Mouse (Mus musculus): ENCODE data around the gene Fat4. TPM values are rescaled to one million over a fixed set of nuclear protein-coding genes. Genes with fewer than 3 reads are reported as not detected.
A peak's percentile ranks its signal among the peaks of the same experiment; 100 is the strongest.

The Fat4 gene
- total and polyA plus RNA-seq, 3 experiments: not detected

GRCm38 (mm10) chr3:38849077-38849476 is 37.7 kb upstream of the Fat4 start:
- Histone ChIP-seq H3K9me3 (replicated peaks; ENCODE audit: low read length) (no peaks in the 10 kb centered on the region), H3K27me3 (replicated peaks) (no peaks in the 10 kb centered on the region), H3K79me2 (replicated peaks; ENCODE audit: control insufficient read depth, extremely low read depth, insufficient read depth, poor library complexity, severe bottlenecking) (no peaks in the 10 kb centered on the region), H3K4me1 (ENCODE audit: control insufficient read depth in 1 of 2, insufficient read depth in 2 of 2) (peaks cover 0 to 4% of the 10 kb centered on the region in 2 experiments; a peak in 2 of 4 replicates), H3K36me3 (replicated peaks in 1 of 2; ENCODE audit: control insufficient read depth in 1 of 2, insufficient read depth in 1 of 2, low read length in 1 of 2) (no peaks in the 10 kb centered on the region), H3K9ac (ENCODE audit: insufficient read depth, low read depth) (no peak overlapping the region), H3K4me2 (ENCODE audit: insufficient read depth, low read depth, poor library complexity, severe bottlenecking) (no peak overlapping the region), H3K27ac (ENCODE audit: insufficient read depth, low read depth) (no peak overlapping the region), H3K4me3 (replicated peaks in 1 of 3; ENCODE audit: low read depth in 2 of 3, low read length in 2 of 3, poor library complexity in 1 of 3) (no peak overlapping the region)
- in situ Hi-C loops (cut with MboI; ENCODE audit: low pct_ligation_motif_present, low pct_unique_long_range_greater_than_20kb, low sequenced_read_pairs) (no loop called here), dilution Hi-C loops (cut with MboI; ENCODE audit: extremely low pct_ligation_motif_present, extremely low pct_unique_long_range_greater_than_20kb, low sequenced_read_pairs) (no loop called here)
- DNase-seq (ENCODE audit: extremely low read depth): no peak
- no peak for TF ChIP-seq MXI1 (IDR thresholded peaks at IDR 0.05; ENCODE audit: low read depth, low read length)
- TF ChIP-seq RAD21 (IDR thresholded peaks at IDR 0.05; ENCODE audit: low read depth, low read length): no peak
- no peak for TF ChIP-seq ZMIZ1 (IDR thresholded peaks at IDR 0.05; ENCODE audit: low read depth, low read length)
- TF ChIP-seq GABPA (IDR thresholded peaks at IDR 0.05; ENCODE audit: insufficient replicate concordance, low read depth, low read length): no peak
- no peak for TF ChIP-seq NRF1 (IDR thresholded peaks at IDR 0.05; ENCODE audit: low read depth, low read length)
- no peak for TF ChIP-seq TBP (conservative IDR thresholded peaks at IDR 0.05; ENCODE audit: low read depth, low read length)
- no peak for TF ChIP-seq E2F4 (IDR thresholded peaks at IDR 0.05; ENCODE audit: insufficient replicate concordance, low read depth, low read length)
- TF ChIP-seq POLR2AphosphoS2 (IDR thresholded peaks at IDR 0.05; ENCODE audit: low read depth, low read length): no peak
- no peak for TF ChIP-seq MAX (IDR thresholded peaks at IDR 0.05; ENCODE audit: low read length)
- no peak for TF ChIP-seq ELF1 (IDR thresholded peaks at IDR 0.05; ENCODE audit: low read depth, low read length)
- TF ChIP-seq PAX5 (IDR thresholded peaks at IDR 0.05; ENCODE audit: low read length): no peak

GRCm38 (mm10) chr3:38849536-38849935 is 37.2 kb upstream of the Fat4 start:
- dilution Hi-C loops (cut with MboI; ENCODE audit: extremely low pct_ligation_motif_present, extremely low pct_unique_long_range_greater_than_20kb, low sequenced_read_pairs) (no loop called here), in situ Hi-C loops (cut with MboI; ENCODE audit: low pct_ligation_motif_present, low pct_unique_long_range_greater_than_20kb, low sequenced_read_pairs) (no loop called here)
- Histone ChIP-seq H3K27ac (ENCODE audit: insufficient read depth, low read depth) (no peak overlapping the region), H3K9ac (ENCODE audit: insufficient read depth, low read depth) (no peak overlapping the region), H3K4me2 (ENCODE audit: insufficient read depth, low read depth, poor library complexity, severe bottlenecking) (no peak overlapping the region), H3K4me1 (ENCODE audit: control insufficient read depth in 1 of 2, insufficient read depth in 2 of 2) (peaks cover 0 to 4% of the 10 kb centered on the region in 2 experiments; a peak in 2 of 4 replicates), H3K36me3 (replicated peaks in 1 of 2; ENCODE audit: control insufficient read depth in 1 of 2, insufficient read depth in 1 of 2, low read length in 1 of 2) (no peaks in the 10 kb centered on the region), H3K9me3 (replicated peaks; ENCODE audit: low read length) (no peaks in the 10 kb centered on the region), H3K4me3 (replicated peaks in 1 of 3; ENCODE audit: low read depth in 2 of 3, low read length in 2 of 3, poor library complexity in 1 of 3) (no peak overlapping the region), H3K27me3 (replicated peaks) (no peaks in the 10 kb centered on the region), H3K79me2 (replicated peaks; ENCODE audit: control insufficient read depth, extremely low read depth, insufficient read depth, poor library complexity, severe bottlenecking) (no peaks in the 10 kb centered on the region)
- peak; percentile 87 for TF ChIP-seq RAD21 (IDR thresholded peaks at IDR 0.05; ENCODE audit: low read depth, low read length)
- no peak for TF ChIP-seq TCF12 (IDR thresholded peaks at IDR 0.05; ENCODE audit: low read depth, low read length)
- peak; percentile 33 for TF ChIP-seq ZC3H11A (IDR thresholded peaks at IDR 0.05; ENCODE audit: low read depth, low read length)
- TF ChIP-seq KAT2A (IDR thresholded peaks at IDR 0.05; ENCODE audit: insufficient replicate concordance, low read length): no peak
- no peak for TF ChIP-seq JUND (conservative IDR thresholded peaks at IDR 0.05; ENCODE audit: low read depth, low read length)
- peak; percentile 40 to 75 for TF ChIP-seq CTCF (conservative IDR thresholded peaks at IDR 0.05 in 1 of 2, IDR thresholded peaks at IDR 0.05 in 1 of 2; ENCODE audit: low read depth in 2 of 2, low read length in 2 of 2)
- peak; percentile 66 for TF ChIP-seq SMC3 (IDR thresholded peaks at IDR 0.05; ENCODE audit: low read depth, low read length)
- peak; percentile 40 for DNase-seq (ENCODE audit: extremely low read depth)

Measured in CH12.LX (cell line).